Mouse (Mus musculus) ES-Bruce4 (cell line): ENCODE results near the gene Traf5.

Source experiments
- CTCF ChIP-seq: IDR thresholded peaks from one replicate; pipeline ENCODE4 v1.8.1; 2011; ENCODE audit warnings: low read depth, low read length
- POLR2A ChIP-seq: IDR thresholded peaks from one replicate; pipeline ENCODE4 v1.8.1; 2011; ENCODE audit warnings: low read length; ENCODE audit not compliant: insufficient read depth

DNA sequence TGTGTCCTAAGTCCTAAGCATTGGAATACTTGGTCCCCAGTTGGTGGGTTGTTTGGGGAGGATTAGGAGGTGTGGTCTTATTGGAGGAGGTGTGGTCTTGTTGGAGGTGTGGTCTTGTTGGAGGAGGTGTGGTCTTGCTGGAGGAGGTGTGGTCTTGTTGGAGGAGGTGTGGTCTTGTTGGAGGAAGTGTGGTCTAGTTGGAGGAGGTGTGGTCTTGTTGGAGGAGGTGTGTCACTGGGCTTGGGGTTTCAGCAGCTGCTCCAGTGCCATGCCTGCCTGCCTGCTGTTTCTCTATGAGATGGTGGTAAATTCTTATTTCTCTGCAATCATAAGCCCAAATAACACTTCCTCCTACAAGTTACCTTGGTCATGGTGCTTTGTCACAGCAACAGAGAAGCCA lies 93.3 kb downstream of the Traf5 start:
- no peak for TF ChIP-seq POLR2A
- TF ChIP-seq CTCF, result no peak
